Mouse (Mus musculus): ENCODE results near the gene Edaradd.

Edaradd gene

GRCm38 (mm10) chr13:12460881-12461729 is 59.1 kb downstream of the Edaradd start:
- DNase-seq (ENCODE audit: low read depth): peak; percentile 93

GRCm38 (mm10) chr13:12460443-12460842 is 59.8 kb downstream of the Edaradd start:
- peak; percentile 87 for DNase-seq (ENCODE audit: low read depth)

DNA sequence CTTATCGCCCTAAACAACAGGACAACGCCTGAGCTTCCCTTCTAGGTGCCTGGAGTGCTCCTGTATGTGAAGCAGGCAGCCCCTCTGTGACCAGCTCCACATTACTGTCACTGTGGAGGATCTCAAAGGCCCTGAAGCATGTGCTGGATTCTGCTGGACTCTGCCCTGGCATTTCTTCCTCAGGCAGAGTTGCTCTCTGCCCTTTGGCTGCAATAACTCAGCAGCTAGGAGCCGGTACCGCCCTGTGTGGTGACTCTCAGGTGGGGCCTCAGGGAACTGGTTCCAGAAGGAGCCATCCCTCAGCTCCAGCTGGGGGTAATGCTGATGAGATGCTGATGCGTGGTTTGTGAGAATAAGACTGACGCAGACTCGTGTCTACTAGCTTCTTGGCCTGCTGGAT is 63.5 kb downstream of the Edaradd start:
- DNase-seq (ENCODE audit: low read depth): no peak

DNA sequence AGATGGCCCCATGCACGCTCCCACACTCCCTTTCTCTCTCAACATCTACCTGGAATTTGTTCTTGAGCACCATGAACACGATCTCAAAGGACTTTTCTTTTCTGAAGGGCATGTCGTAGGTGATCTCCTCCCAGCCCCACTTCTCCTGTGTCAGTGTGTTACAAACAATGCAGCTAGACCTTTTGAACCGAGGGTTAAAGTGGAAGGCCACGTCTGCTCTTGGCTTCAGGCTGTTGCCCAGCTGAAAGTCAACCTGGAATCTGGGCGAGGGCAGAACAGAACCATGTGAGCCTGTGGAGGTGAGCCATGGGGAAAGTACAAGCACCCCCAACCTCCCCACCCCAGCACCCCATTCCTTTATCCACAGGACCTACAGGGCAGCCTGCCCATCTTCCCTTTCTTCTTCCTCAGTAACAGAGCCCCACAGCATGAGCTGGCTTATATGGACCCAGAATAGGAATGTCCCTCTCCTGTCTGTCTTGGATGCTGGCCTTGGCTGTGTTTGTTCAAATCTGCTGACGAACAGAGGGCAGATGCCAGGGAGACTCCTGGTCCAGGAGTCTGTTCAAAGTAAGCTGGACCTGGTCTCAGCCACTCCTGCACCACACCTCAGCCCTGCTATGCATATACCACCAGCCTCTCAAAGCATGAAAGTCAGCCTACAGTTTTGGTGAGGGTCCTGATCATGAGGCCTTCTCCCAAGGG is 65.4 kb downstream of the Edaradd start:
- DNase-seq (ENCODE audit: low read depth): no peak

DNA sequence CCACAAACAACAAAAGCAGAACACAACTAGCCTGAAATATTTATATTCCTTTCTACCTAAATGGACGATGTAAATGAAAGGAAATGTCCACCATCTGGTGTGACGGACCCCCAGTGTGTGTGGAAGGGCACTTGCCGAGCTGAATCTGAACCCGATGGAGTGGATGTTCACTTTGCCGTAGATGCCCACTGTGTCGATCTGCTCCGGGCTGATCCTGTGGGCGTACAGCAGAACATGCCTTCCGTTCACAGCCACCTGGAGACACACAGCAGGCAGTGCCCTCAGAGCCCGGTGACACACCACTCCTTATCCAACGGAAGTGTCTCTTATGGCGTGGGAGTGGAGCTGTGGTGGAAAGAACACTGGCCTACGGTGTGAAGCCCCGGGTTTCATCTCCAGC is 67.1 kb downstream of the Edaradd start:
- no peak for DNase-seq (ENCODE audit: low read depth)

- DNase-seq (ENCODE audit: low read depth): peak; percentile 79
Measured at GRCm38 (mm10) chr13:12442008-12442587, 78.1 kb downstream of the Edaradd start.

- no peak for DNase-seq (ENCODE audit: low read depth)
Measured at GRCm38 (mm10) chr13:12440813-12441212, 79.4 kb downstream of the Edaradd start.

GRCm38 (mm10) chr13:12439586-12439985 is 80.7 kb downstream of the Edaradd start:
- no peak for DNase-seq (ENCODE audit: low read depth)

DNA sequence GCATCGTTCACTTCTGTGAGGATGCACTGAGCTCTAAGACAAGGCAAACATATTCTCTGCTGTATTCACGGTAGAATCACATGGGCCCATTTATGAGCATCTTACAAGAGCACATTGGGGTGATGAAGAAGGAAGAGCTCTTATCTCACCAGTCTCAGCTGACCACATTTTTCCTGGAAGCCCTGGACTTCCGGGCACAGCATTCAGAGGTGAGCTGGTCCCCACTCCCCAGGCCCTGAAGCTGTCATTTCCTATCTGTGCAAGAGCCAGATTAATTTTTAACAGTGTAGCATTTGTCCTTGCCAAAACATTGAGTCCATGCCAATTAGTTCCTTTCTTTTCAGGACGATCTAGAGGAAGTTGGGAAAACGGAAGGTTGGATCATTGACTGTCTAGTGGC is 86.4 kb downstream of the Edaradd start:
- no peak for DNase-seq (ENCODE audit: low read depth)

DNA sequence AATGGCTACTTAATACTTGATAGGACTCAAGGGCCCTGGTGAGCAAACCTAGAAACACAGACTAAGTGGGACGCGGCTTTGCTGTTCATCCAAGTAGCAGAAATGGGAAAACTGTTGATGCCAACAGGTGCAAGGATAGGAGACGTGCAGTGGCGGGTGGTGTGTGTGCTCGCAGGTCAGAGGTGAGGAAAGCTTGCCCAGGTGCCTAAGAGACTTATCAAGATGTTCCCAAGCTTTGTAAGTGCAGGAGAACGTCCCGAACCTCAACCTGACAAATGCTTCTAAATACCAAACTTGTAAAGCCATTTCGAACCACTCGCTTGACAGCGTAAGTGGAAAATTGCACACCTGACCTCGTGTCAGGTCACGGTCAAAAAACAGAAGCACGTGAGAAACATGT is 91.7 kb downstream of the Edaradd start:
- no peak for DNase-seq (ENCODE audit: low read depth)
